Mouse (Mus musculus) hindbrain, embryonic 16.5 days (tissue): ENCODE data around the gene Ofcc1. TPM values are rescaled to one million over a fixed set of nuclear protein-coding genes. Genes with fewer than 3 reads are reported as not detected.

Experiments used
- ATAC-seq: fragments of 200-750 bp; cut with Nextera tagmentation; 2 replicates; pipeline ENCODE4 v1.8.0; 2017; ENCODE audit warnings: moderate TSS enrichment, moderate library complexity
- H3K27ac ChIP-seq: fragments of 300-500 bp; sonication (generic); 2 replicates; pipeline ENCODE4 v1.5.1; 2014; ENCODE audit warnings: low read depth, mild to moderate bottlenecking, control low read depth, low read length, moderate library complexity
- H3K27me3 ChIP-seq: fragments of 300-500 bp; sonication (generic); replicated peaks from 2 replicates; pipeline ENCODE4 v1.6.1; 2014; ENCODE audit warnings: low read length; ENCODE audit not compliant: control insufficient read depth, insufficient read depth
- H3K36me3 ChIP-seq: fragments of 300-500 bp; sonication (generic); 2 replicates; pipeline ENCODE4 v1.6.1; 2014; ENCODE audit warnings: mild to moderate bottlenecking, low read length, moderate library complexity, mixed read lengths; ENCODE audit not compliant: control insufficient read depth, insufficient read depth
- H3K4me1 ChIP-seq: fragments of 300-500 bp; sonication (generic); 2 replicates; pipeline ENCODE4 v1.6.1; 2014; ENCODE audit warnings: low read depth, low read length; ENCODE audit not compliant: control insufficient read depth, insufficient read depth
- H3K4me2 ChIP-seq: fragments of 300-500 bp; sonication (generic); 2 replicates; pipeline ENCODE4 v1.6.1; 2014; ENCODE audit warnings: mild to moderate bottlenecking, low read length, control low read depth, moderate library complexity
- H3K4me3 ChIP-seq: fragments of 300-500 bp; sonication (generic); 2 replicates; pipeline ENCODE4 v1.5.1; 2014; ENCODE audit warnings: mild to moderate bottlenecking, low read length, control low read depth, moderate library complexity
- H3K9ac ChIP-seq: fragments of 300-500 bp; sonication (generic); 2 replicates; pipeline ENCODE4 v1.6.1; 2014; ENCODE audit warnings: low read depth, mild to moderate bottlenecking, control low read depth, low read length, moderate library complexity
- H3K9me3 ChIP-seq: fragments of 300-500 bp; sonication (generic); 2 replicates; pipeline ENCODE4 v1.6.1; 2014; ENCODE audit warnings: mild to moderate bottlenecking, low read length, moderate library complexity; ENCODE audit not compliant: control insufficient read depth
- WGBS: fragments of 180-500 bp; shearing (Covaris S2); extraction: QIAGEN DNeasy Blood & Tissue Kit; methylation state at CpG from one replicate; pipeline ENCODE4 v1.1.7; 2014; 5-methylcytosine and 5-hydroxymethylcytosine counted together
- polyA plus RNA-seq: library from polyadenylated mRNA; unstranded; fragments of >200 nt; fragmentation: Nextera tagmentation; extraction: Ambion mirVana; gene quantifications from 2 replicates; pipeline ENCODE4 v1.2.1, GENCODE M21; 2015

Ofcc1 gene
- polyA plus RNA-seq, 1 experiment from 2014 or later = not detected

DNA sequence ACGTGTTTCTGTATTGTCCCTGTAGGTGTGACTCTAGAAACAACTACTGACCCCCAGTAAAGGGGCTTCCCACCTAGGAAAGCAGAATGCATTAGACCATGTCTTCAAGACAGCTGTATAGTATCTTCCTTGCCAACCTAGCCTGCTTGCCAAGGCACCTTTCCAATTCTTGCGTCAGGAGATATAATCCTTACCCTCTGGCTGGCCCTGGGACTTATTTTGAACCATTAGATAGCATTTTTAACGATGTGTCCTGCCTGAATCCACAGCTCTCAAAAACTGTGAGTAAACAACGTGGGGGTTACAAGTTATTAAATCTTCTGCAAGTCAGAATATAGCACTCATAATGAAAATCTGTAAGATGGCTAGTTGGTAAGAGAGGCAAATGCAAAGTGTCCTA lies 221.3 kb downstream of the Ofcc1 start:
- Histone ChIP-seq H3K36me3 (no peaks in the 10 kb centered on the region), H3K27ac (no peak overlapping the region), H3K4me1 (no peaks in the 10 kb centered on the region), H3K9me3 (no peaks in the 10 kb centered on the region), H3K4me3 (no peak overlapping the region), H3K27me3 (no peaks in the 10 kb centered on the region), H3K4me2 (no peak overlapping the region), H3K9ac (no peak overlapping the region)
- 80% methylated on average over 4 of the region's 4 CpGs for WGBS
- no peak for ATAC-seq

DNA sequence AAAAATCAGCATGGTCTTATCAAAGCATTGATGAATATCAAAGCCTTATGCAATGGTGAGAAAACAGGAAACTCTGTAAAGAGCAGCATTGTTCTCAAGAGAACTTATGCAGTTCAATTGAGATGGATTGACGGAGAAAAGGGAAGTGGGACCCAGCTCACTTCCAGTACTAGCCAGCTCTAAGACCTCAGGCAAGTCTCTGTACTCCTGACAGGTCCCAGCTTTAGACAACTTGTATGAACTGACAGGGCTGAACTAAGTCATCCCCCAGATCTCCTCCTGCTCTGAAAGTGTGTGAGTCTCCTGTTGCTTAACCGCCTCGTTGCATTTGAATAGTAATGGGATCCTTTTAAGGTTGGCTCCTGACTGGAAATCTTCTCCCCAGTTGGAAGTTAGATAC lies 225.2 kb downstream of the Ofcc1 start:
- Histone ChIP-seq H3K4me2 (no peak overlapping the region), H3K9me3 (no peaks in the 10 kb centered on the region), H3K4me3 (no peak overlapping the region), H3K36me3 (no peaks in the 10 kb centered on the region), H3K4me1 (no peaks in the 10 kb centered on the region), H3K27ac (no peak overlapping the region), H3K9ac (no peak overlapping the region), H3K27me3 (no peaks in the 10 kb centered on the region)
- ATAC-seq = no peak
- 40% methylated on average over 3 of the region's 3 CpGs for WGBS

DNA sequence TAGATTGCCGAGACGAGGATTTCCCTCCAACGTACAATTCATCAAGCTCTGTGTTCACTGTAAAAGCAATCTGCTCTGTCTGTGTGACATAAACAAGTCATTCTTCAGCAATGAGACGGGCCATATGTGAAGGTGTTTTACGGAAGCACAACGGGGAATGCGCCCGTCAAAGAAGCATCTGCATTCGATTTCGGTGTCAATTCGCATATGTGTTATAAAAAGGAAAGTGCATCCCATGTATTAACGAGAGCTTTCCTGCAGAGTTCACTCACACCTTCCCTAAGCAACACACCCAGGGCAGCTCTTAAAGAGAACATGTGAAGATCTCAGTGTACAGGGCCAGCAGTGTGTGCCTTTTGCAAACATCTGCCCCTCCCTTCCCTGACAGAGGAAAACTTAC lies 225.6 kb downstream of the Ofcc1 start:
- Histone ChIP-seq H3K36me3 (no peaks in the 10 kb centered on the region), H3K4me2 (no peak overlapping the region), H3K27ac (no peak overlapping the region), H3K4me1 (no peaks in the 10 kb centered on the region), H3K9me3 (no peaks in the 10 kb centered on the region), H3K4me3 (no peak overlapping the region), H3K27me3 (no peaks in the 10 kb centered on the region), H3K9ac (no peak overlapping the region)
- no peak for ATAC-seq
- 73% methylated on average over 12 of the region's 12 CpGs for WGBS

DNA sequence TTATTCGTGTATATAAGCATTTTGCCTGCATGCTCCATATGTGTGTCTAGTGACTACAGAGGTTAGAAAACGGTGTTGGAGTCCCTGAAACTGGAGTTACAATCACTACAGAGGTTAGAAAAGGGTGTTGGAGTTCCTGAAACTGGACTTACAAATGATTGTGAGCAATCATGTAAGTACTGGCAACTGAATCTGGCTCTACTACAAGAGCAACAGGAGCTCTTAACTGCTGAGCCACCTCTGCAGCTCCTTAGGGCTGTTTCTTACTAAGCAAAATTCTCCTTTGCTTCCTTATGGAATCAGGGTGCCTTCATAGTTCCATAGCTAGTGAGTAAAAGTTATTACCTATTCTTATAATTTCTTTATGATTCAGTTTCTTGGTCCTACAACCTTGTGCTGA lies 237.4 kb downstream of the Ofcc1 start:
- Histone ChIP-seq H3K4me3 (no peak overlapping the region), H3K4me2 (no peak overlapping the region), H3K36me3 (no peaks in the 10 kb centered on the region), H3K27me3 (no peaks in the 10 kb centered on the region), H3K27ac (no peak overlapping the region), H3K4me1 (no peaks in the 10 kb centered on the region), H3K9me3 (no peaks in the 10 kb centered on the region), H3K9ac (no peak overlapping the region)
- no peak for ATAC-seq
- WGBS = 92% methylated on average over 2 of the region's 2 CpGs

DNA sequence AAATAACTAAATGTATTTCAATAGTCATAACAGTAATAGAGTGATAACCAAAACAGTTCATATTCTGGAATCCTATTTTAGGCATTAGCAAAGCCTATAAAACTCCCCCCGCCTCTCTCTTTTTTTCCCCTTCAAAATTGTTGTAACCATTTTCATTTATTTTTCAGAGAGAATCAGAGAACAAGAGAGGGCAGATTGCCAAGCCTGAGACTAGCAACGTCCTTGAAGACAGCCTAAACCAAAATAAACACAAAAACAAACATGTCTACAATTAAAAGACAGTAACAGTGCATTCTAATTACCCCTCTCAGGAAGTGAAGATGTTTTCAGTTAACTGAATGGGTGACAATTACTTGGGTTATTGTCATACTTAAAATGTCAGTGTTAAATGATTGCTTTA lies 248.9 kb downstream of the Ofcc1 start:
- H3K4me2 ChIP-seq = no peak overlapping the region
- no peaks in the 10 kb centered on the region for H3K36me3 ChIP-seq
- no peak overlapping the region for H3K27ac ChIP-seq
- no peaks in the 10 kb centered on the region for H3K9me3 ChIP-seq
- H3K27me3 ChIP-seq = no peaks in the 10 kb centered on the region
- no peak for ATAC-seq
- H3K4me3 ChIP-seq = no peak overlapping the region
- H3K4me1 ChIP-seq = no peaks in the 10 kb centered on the region
- no peak overlapping the region for H3K9ac ChIP-seq
- 58% methylated on average over 2 of the region's 2 CpGs for WGBS

DNA sequence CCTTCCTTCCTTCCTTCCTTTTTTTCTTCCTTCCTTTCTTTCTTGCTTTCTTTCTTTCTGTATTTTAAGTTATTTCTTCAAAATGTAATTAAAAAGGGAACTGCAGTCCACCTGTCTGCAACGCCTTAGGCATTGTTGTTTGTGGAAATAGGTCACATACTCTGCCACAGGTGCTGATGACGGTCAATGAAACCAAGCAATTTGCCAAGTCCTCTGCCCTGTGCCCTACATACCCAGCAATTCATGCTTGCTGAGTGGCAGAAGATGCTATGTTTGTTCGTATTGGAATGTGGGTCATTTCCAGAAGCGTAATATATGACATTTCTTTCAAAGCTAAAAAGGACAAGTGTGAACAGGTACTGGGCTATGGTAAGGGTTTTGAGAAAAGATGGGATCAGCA lies 285.0 kb downstream of the Ofcc1 start:
- H3K4me3 ChIP-seq = no peak overlapping the region
- ATAC-seq = no peak
- 93% methylated on average over 4 of the region's 4 CpGs for WGBS
- H3K4me1 ChIP-seq = no peaks in the 10 kb centered on the region
- no peak overlapping the region for H3K9ac ChIP-seq
- H3K9me3 ChIP-seq = no peaks in the 10 kb centered on the region
- H3K27me3 ChIP-seq = no peaks in the 10 kb centered on the region
- H3K27ac ChIP-seq = no peak overlapping the region
- no peaks in the 10 kb centered on the region for H3K36me3 ChIP-seq
- no peak overlapping the region for H3K4me2 ChIP-seq

DNA sequence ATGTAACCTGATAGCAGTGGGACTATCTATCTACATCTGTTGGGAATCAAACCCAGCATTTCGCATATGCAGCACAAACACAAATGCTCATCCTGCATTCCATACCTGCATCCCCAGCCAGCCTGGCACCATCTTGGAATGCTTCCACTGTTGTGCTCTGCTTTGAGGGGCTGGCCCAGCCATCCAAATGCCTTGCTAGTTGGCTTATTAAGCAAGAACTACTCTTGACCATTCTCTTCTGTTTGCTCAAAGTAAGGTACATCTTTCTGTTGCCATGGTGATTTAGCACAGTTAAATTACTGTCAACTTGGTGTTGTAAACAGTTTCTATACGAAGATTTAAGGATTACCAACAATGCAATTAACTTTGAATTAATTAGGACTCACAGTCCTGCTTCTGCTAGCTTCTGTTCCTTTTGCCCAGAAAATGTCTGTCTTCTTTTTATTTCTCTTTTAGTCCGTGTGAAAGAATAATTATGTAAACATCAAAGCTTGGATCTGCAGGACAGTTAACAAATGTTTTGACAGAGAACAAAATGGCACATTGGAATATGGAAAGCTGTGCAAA lies 286.3 kb downstream of the Ofcc1 start:
- 58% methylated on average over 3 of the region's 3 CpGs for WGBS
- Histone ChIP-seq H3K9me3 (no peaks in the 10 kb centered on the region), H3K36me3 (no peaks in the 10 kb centered on the region)

DNA sequence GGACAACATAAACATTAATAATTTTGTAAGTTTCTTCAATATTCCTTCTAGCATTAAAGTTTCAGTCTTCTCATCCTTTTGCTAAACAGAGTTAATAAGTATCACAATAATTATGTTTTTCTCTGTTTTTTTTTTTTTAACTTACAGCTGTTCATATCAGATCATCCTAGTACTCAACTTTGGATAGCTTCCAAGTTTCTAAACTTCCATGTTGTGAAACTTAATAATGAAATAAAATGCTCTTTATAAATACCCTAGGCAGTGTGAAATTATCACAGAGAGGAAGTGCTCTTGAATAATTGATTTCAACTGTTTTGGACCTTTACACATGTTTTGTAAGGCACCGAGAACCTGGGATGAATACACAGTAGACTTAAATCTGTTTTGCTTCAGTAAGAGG lies 291.2 kb downstream of the Ofcc1 start:
- H3K9me3 ChIP-seq = no peaks in the 10 kb centered on the region
- no peak overlapping the region for H3K27ac ChIP-seq
- H3K4me1 ChIP-seq = no peaks in the 10 kb centered on the region
- ATAC-seq = no peak
- WGBS = 86% methylated on average over 1 of the region's 1 CpGs
- no peak overlapping the region for H3K9ac ChIP-seq
- H3K4me2 ChIP-seq = no peak overlapping the region
- no peak overlapping the region for H3K4me3 ChIP-seq
- no peaks in the 10 kb centered on the region for H3K27me3 ChIP-seq
- H3K36me3 ChIP-seq = no peaks in the 10 kb centered on the region

More for the DNA sequence above, 286.3 kb downstream of the Ofcc1 start:
- no peaks in the 10 kb centered on the region for H3K4me1 ChIP-seq
- no peak overlapping the region for H3K4me3 ChIP-seq
- H3K27me3 ChIP-seq = no peaks in the 10 kb centered on the region
- no peak overlapping the region for H3K27ac ChIP-seq
- no peak overlapping the region for H3K9ac ChIP-seq
- H3K4me2 ChIP-seq = no peak overlapping the region
- no peak for ATAC-seq

DNA sequence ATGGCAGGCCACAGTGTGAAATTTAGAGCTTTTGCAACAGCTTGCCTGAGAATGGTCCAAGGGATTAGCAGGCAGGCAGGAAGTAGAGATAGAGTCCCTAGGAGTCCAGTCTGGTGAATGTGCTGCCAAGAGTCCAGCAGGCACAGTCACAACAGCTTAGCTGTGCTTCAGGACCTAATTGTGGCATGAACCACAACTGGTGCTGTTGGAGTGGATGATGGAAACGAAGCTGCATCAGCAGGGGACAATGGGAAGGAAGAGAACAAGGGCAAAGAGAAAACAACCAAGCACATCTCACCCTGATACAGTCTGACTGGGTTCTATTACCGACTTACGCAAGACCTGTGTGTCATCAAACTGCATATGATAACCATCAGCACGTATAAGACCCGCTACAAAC lies 300.0 kb downstream of the Ofcc1 start:
- Histone ChIP-seq H3K4me1 (no peaks in the 10 kb centered on the region), H3K27me3 (no peaks in the 10 kb centered on the region), H3K27ac (no peak overlapping the region), H3K4me3 (no peak overlapping the region), H3K36me3 (no peaks in the 10 kb centered on the region), H3K9me3 (no peaks in the 10 kb centered on the region), H3K4me2 (no peak overlapping the region), H3K9ac (no peak overlapping the region)
- ATAC-seq = no peak
- 89% methylated on average over 5 of the region's 5 CpGs for WGBS

DNA sequence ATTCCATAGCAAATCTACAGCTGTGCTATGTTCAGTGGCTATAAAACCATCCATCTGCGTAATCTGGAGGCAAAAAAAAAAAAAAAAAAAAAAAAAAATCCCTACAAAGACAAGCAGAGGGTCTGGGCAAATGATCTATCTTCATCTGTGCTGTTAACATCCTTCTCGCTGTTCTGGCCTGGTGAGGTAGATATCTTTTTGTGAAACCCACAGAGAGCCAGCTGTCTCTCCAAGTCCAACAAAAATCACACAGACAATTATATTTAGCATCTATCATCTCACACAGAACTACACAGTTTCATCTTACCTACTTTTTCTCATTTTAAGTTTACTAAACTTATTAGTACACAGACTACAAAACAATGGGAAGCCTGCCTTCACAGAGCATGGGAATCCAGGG lies 323.4 kb downstream of the Ofcc1 start:
- Histone ChIP-seq H3K27ac (no peak overlapping the region), H3K27me3 (no peaks in the 10 kb centered on the region), H3K4me3 (no peak overlapping the region), H3K4me2 (no peak overlapping the region), H3K9me3 (no peaks in the 10 kb centered on the region), H3K9ac (no peak overlapping the region), H3K36me3 (no peaks in the 10 kb centered on the region), H3K4me1 (no peaks in the 10 kb centered on the region)
- WGBS = 77% methylated on average over 2 of the region's 2 CpGs
- ATAC-seq = no peak
